Mouse (Mus musculus) Patski (cell line): ENCODE measurements around the gene Olfr427. TPM values are rescaled to one million over a fixed set of nuclear protein-coding genes. Genes with fewer than 3 reads are reported as not detected.
"Not testable (repeated sequence)": the region's sequence is repeated elsewhere in the genome, so short reads cannot be mapped to it uniquely, and the experiment has no call there.

Experiments used
- ATAC-seq: fragments of 100-300 bp; one replicate; pipeline ENCODE4 v1.8.0; 2021
- CTCF ChIA-PET: fragments of 350-600 bp; sonication (Branson Sonifier 250); formaldehyde crosslinking; loops from one replicate; lab custom pipeline; 2022; ENCODE audit warnings: inconsistent platforms; lab: Charles Lee
- POLR2A ChIA-PET: fragments of 350-600 bp; sonication (Branson Sonifier 250); formaldehyde crosslinking; loops from one replicate; lab custom pipeline; 2022; ENCODE audit warnings: antibody characterized with exemption, inconsistent platforms; lab: Charles Lee
- DNase-seq: peaks from one replicate; pipeline ENCODE4 v3.0.0-alpha.2; 2011; ENCODE audit warnings: low read depth, low spot score
- H3K27me3 ChIP-seq: fragments of 371-371 bp; one replicate; pipeline ENCODE4 v1.5.1; 2021
- CTCF ChIP-seq: fragments of 100-300 bp; IDR thresholded peaks from one replicate; pipeline ENCODE4 v1.5.1; 2021
- in situ Hi-C: fragments of 300-500 bp; cut with MboI; formaldehyde crosslinking; loops from 3 replicates; pipeline ENCODE4 v1.11.1; 2018; ENCODE audit warnings: low pct_unique_long_range_greater_than_20kb, mixed read lengths
- polyA plus RNA-seq: library from polyadenylated mRNA; unstranded; gene quantifications from one replicate; pipeline ENCODE4 v1.2.3, GENCODE M21; 2021

Gene Olfr427
- not detected for polyA plus RNA-seq

DNA sequence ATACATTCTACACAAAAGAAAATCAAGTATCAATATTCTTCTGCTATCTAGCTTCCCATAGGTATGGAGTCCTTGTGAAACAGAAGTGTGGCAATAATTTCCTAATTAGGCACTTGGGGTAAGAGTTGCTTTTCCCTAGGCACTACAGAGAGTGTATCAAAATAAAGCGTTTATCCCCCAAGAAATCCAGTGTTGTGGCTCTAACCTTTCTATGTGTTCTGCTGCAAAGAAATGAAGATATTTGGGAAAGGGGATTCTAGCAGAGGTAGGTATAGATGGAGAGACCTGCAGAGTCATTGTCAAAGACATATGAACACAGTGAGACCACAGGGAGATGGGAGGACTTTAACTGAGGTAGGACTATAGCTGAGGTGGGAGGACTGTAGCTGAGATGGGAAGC lies at the start of gene Olfr427:
Gene Olfr427, plus strand, starts transcription at position 301 of the 400 bp plus-strand sequence.
- ChIA-PET POLR2A (no interaction called here), CTCF (interaction anchor here (1.8 kb wide), 1 partner anchor 13 kb away, joined by 3 read pairs; no protein-coding TSS in a partner anchor)
- ATAC-seq: no peak
- no peak for TF ChIP-seq CTCF
- in situ Hi-C loops: loop anchor here (10.0 kb wide), 1 partner anchor 142 kb away; no protein-coding TSS in a partner anchor
- H3K27me3 ChIP-seq: no peaks in the 10 kb centered on the region
- no peak for DNase-seq

DNA sequence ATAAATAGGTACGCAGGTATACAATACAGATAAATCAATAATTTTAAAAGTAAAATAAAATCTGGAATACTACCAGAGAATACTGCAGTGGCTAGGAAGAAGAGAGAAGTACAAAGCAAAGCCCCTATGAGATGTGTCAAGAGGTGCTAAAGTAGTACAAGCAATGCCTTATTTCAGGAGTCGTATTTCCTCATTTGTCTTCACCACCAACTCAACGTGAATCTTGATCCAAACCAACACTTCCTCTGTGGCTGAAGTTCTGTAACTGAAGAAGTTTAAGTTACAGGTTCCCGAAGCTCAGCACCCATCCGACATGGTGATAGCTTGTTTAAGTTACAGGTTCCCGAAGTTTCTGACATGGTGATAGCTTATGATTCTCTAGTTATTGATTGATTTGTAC lies 48.5 kb upstream of the Olfr427 start:
- ATAC-seq, in situ Hi-C loops, CTCF ChIA-PET, POLR2A ChIA-PET, H3K27me3 ChIP-seq, DNase-seq: not testable (repeated sequence)

DNA sequence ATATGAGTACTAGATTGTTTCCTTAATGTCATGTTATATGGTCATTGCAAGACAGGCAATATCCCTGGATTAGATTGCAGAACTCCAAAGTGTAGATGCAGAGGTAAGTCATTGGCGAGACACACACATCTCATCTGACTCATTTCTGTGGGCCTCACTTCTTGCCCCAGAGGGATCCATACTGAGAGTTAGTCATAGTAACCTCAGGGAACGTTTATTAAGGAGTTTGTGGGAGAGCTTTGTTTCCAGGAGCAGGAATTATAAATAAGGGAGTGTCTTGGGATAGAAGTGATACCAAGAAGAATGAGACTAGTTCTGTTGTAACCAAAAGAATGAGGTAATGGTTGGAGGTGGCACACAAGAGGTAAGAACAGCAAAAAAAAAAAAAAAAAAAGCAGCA lies 47.8 kb upstream of the Olfr427 start, which contains the start of gene Olfr432:
Gene Olfr432, plus strand, starts transcription at position 313 of the 400 bp plus-strand sequence.
- ATAC-seq (no peak), DNase-seq (no peak)
- in situ Hi-C loops: no loop called here
- H3K27me3 ChIP-seq: no peaks in the 10 kb centered on the region
- TF ChIP-seq CTCF: no peak
- ChIA-PET CTCF (no interaction called here), POLR2A (no interaction called here)

DNA sequence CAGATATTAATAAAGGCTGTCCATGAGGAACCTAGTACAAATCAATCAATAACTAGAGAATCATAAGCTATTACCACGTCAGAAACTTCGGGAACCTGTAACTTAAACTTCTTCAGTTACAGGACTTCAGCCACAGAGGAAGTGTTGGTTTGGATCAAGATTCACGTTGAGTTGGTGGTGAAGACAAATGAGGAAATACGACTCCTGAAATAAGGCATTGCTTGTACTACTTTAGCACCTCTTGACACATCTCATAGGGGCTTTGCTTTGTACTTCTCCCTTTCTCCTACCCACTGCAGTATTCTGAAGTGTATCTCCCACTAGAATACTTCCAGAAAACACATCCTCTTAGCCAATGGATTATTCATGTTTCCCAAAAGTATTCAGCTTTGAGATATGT lies 47.3 kb upstream of the Olfr427 start:
- POLR2A ChIA-PET: interaction anchor here (0.7 kb wide), 1 partner anchor 9 kb away, joined by 7 read pairs; the partner anchor contains the start of gene Olfr433
- ATAC-seq, CTCF ChIA-PET: not testable (repeated sequence)

DNA sequence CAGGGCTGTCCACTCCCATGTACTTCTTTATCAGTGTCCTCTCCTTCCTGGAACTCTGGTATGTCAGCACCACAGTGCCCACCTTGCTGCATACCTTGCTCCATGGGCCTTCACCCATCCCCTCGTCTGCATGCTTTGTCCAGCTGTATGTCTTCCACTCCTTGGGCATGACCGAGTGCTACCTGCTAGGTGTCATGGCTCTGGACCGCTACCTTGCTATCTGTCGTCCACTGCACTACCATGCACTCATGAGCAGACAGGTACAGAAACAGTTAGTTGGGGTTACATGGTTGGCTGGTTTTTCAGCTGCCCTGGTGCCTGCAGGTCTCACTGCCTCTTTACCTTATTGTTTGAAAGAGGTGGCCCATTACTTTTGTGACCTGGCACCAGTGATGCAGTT lies 46.2 kb upstream of the Olfr427 start:
- CTCF ChIA-PET: no interaction called here
- TF ChIP-seq CTCF: no peak
- in situ Hi-C loops: no loop called here
- no peaks in the 10 kb centered on the region for H3K27me3 ChIP-seq
- POLR2A ChIA-PET: no interaction called here
- DNase-seq (no peak), ATAC-seq (no peak)

More for the DNA sequence above, 47.3 kb upstream of the Olfr427 start:
- H3K27me3 ChIP-seq, in situ Hi-C loops, DNase-seq: not testable (repeated sequence)

DNA sequence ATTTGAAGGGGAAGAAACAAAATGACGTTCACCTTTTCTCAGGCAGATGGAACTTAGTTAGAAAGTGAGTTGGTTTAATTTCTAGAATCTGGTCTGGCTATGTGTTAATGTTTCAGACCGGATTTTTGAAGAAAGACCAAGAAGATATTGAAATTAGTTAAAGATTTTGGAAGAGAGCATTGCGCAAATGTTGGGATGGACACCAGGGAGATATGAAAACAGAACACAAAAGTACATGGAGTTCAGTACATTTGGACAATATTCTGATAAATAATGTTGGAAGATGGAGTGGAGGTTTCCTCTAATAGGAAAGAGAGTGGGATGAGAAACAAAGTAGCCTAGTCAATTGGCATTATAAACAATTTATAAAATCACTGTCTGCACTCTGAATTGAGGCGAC lies 45.2 kb upstream of the Olfr427 start:
- DNase-seq (no peak), ATAC-seq (no peak)
- CTCF ChIA-PET: no interaction called here
- no peak for TF ChIP-seq CTCF
- in situ Hi-C loops: no loop called here
- H3K27me3 ChIP-seq: no peaks in the 10 kb centered on the region
- POLR2A ChIA-PET: no interaction called here

DNA sequence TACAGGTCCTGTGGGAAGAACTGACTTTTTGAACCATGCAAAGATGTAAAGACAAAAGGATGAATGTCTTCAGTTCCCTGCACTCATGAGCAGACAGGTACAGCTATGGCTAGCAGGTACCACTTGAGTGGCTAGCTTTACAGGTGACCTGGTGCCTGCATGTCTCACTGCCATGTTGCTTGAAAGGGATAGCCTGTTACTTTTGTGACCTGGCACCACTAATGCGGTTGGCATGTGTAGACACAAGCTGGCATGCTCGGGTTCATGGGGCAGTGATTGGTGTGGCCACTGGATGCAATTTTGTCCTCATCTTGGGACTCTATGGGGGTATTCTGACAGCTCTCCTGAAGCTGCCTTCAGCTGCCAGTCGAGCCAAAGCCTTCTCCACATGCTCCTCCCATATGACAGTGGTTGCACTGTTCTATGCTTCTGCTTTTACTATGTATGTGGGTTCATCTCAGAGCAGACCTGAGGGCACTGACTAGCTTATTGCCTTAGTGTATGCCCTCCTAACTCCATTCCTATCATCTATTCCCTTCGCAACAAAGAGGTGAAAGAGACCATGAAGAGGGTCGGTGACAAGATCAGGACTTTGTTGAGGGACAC lies 44.7 kb upstream of the Olfr427 start:
- TF ChIP-seq CTCF: no peak
- DNase-seq: no peak
- ChIA-PET CTCF (no interaction called here), POLR2A (no interaction called here)
- in situ Hi-C loops: no loop called here
- no peak for ATAC-seq
- H3K27me3 ChIP-seq: no peaks in the 10 kb centered on the region

DNA sequence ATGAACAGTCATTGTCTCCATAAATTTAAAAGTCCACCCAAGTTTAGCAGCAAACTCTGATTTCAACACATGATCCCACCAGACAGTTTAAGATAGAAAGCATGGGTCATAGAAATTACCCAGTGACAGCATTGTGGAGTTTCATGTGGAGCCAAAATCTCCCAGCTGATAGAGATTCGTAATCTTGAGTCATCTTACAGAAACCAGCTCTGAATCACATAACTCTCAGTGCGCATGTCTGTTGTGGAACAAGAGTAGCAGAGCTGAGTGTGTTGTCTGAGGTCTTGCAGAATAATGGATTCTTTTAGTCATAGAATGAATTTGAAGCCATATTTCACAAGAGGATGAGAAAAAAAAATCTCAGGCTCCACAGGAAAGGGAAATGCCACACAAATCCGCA lies 43.7 kb upstream of the Olfr427 start:
- ATAC-seq (no peak), DNase-seq (no peak)
- CTCF ChIA-PET: no interaction called here
- TF ChIP-seq CTCF: no peak
- no peaks in the 10 kb centered on the region for H3K27me3 ChIP-seq
- in situ Hi-C loops: no loop called here
- POLR2A ChIA-PET: no interaction called here

DNA sequence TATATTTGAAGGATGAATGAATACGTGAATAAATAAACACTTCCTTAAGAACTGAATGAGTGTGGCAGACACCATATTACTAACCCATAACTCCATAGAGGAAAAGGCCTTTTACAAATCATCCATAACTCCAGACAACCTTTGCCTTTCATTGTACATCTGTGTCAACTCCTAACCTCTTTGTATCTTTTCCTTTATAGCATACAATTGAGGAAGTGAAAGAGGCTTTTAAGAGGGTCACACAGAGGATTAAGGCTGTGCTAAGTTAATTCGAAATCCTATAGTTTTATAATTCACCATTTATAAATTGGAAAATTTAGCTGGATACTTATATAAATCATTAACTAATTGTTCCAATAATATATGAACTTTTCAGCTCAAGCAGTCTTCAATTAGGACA lies 41.4 kb upstream of the Olfr427 start:
- ChIA-PET POLR2A (no interaction called here), CTCF (no interaction called here)
- DNase-seq (no peak), ATAC-seq (no peak)
- in situ Hi-C loops: no loop called here
- no peaks in the 10 kb centered on the region for H3K27me3 ChIP-seq
- no peak for TF ChIP-seq CTCF

DNA sequence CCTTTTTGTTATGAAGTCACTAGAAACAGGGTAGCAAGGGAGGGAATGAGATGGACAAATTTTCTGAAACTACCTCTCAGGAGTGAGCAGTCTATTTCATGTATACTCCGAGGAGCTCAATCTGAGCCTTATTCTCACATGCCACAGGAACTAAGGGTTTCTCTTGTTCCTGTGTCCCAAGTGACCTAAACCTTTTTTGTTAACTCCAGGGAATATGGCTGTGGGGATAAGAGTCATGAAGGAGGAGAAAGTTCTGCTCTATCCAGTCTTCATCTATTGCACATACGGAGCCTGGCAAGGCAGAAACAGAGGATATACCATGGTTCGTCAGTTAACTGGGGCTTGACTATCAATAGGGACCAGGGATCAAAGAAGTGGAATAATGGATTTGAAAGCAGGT lies 30.4 kb upstream of the Olfr427 start, which contains the start of gene Olfr430:
Gene Olfr430, plus strand, starts transcription at position 301 of the 400 bp plus-strand sequence.
- in situ Hi-C loops: no loop called here
- ChIA-PET POLR2A (no interaction called here), CTCF (no interaction called here)
- DNase-seq: no peak
- no peak for ATAC-seq
- no peak for TF ChIP-seq CTCF
- peaks cover 4% of the 10 kb centered on the region for H3K27me3 ChIP-seq

DNA sequence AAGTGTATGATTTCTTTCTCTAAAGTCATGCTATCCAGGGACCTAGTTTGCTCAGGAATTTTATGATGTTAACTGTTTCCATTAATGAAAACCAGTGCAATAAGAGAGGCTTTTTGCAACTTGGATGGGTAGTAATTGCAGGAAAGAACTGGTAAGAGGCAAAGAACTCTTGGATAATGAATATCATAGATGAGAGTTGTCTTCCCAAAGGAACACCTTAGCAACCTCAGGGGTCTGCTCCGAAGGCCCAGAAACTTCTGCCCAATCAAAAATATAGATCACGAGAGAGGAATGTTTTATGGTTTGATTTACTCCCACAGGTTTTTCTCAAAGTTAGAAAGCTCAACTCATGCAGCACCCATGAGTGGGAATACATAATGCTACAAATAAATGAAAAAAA lies 12.7 kb upstream of the Olfr427 start, which contains the start of gene Olfr429:
Gene Olfr429, plus strand, starts transcription at position 301 of the 400 bp plus-strand sequence.
- POLR2A ChIA-PET: no interaction called here
- DNase-seq (no peak), ATAC-seq (no peak)
- CTCF ChIA-PET: no interaction called here
- in situ Hi-C loops: no loop called here
- no peaks in the 10 kb centered on the region for H3K27me3 ChIP-seq
- TF ChIP-seq CTCF: no peak
